Mouse (Mus musculus) liver, adult 2 months (tissue): ENCODE data around the gene Hspb3. TPM values are rescaled to one million over a fixed set of nuclear protein-coding genes. Genes with fewer than 3 reads are reported as not detected.

Source experiments
- DNase-seq: peaks from one replicate; pipeline ENCODE4 v3.0.0-alpha.2; 2011; ENCODE audit warnings: low read depth, low spot score; ENCODE audit errors: extremely low read depth
- H3K27ac ChIP-seq: fragments of 200-500 bp; replicated peaks from 2 replicates; pipeline ENCODE4 v1.5.1; 2012; ENCODE audit warnings: low read depth, mild to moderate bottlenecking, control low read depth, inconsistent platforms, low read length; ENCODE audit not compliant: insufficient read depth
- H3K27me3 ChIP-seq: fragments of 200-500 bp; 2 replicates; pipeline ENCODE4 v1.6.1; 2012; ENCODE audit warnings: mild to moderate bottlenecking, moderate library complexity, low read length, inconsistent platforms; ENCODE audit not compliant: control insufficient read depth, insufficient read depth
- H3K36me3 ChIP-seq: fragments of 200-500 bp; 2 replicates; pipeline ENCODE4 v1.6.1; 2012; ENCODE audit warnings: low read length, inconsistent platforms; ENCODE audit not compliant: control insufficient read depth, insufficient read depth
- H3K4me1 ChIP-seq: fragments of 200-500 bp; 2 replicates; pipeline ENCODE4 v1.6.1; 2011; ENCODE audit warnings: low read length; ENCODE audit not compliant: control insufficient read depth, insufficient read depth
- H3K4me3 ChIP-seq: fragments of 200-500 bp; 2 replicates; pipeline ENCODE4 v1.5.1; 2011; ENCODE audit warnings: low read depth, mild to moderate bottlenecking, control low read depth, low read length, moderate library complexity; ENCODE audit not compliant: insufficient read depth
- H3K79me2 ChIP-seq: fragments of 200-500 bp; 2 replicates; pipeline ENCODE4 v1.6.1; 2012; ENCODE audit warnings: inconsistent platforms, mild to moderate bottlenecking, low read length, moderate library complexity; ENCODE audit not compliant: control insufficient read depth, insufficient read depth
- H3K9ac ChIP-seq: fragments of 200-500 bp; 2 replicates; pipeline ENCODE4 v1.6.1; 2012; ENCODE audit warnings: low read depth, mild to moderate bottlenecking, control low read depth, inconsistent platforms, low read length
- CTCF ChIP-seq: fragments of 200-500 bp; IDR thresholded peaks from 2 replicates; pipeline ENCODE4 v1.5.1; 2011; ENCODE audit warnings: low read depth, low read length, control low read depth
- POLR2A ChIP-seq: fragments of 200-500 bp; IDR thresholded peaks from 2 replicates; pipeline ENCODE4 v1.6.1; 2011; ENCODE audit warnings: low read length, control low read depth; ENCODE audit not compliant: insufficient read depth; ENCODE audit errors: extremely low read depth
- WGBS: fragments of 180-500 bp; shearing (Covaris S2); methylation state at CpG from one replicate; pipeline ENCODE4 v1.1.7; 2018; 5-methylcytosine and 5-hydroxymethylcytosine counted together
- polyA plus RNA-seq: library from polyadenylated mRNA; depleted of rRNA; stranded (reverse); fragments of >200 nt; gene quantifications from 2 replicates; pipeline ENCODE4 v1.2.3, GENCODE M21; 2012
- total RNA-seq: library from RNA; depleted of rRNA; stranded (reverse); fragments of >200 nt; gene quantifications from 2 replicates; pipeline ENCODE4 v1.2.3, GENCODE M21; 2014

Hspb3 gene
- total and polyA plus RNA-seq, 2 experiments = not detected

- Histone ChIP-seq H3K4me1 (no peaks in the 10 kb centered on the region), H3K36me3 (no peaks in the 10 kb centered on the region), H3K4me3 (no peak overlapping the region), H3K9ac (no peak overlapping the region), H3K27me3 (no peaks in the 10 kb centered on the region), H3K27ac (no peak overlapping the region), H3K79me2 (no peaks in the 10 kb centered on the region)
- WGBS = 89% methylated on average over 7 of the region's 7 CpGs
- TF ChIP-seq CTCF (no peak), POLR2A (no peak)
- DNase-seq = no peak
Measured at GRCm38 (mm10) chr13:113680646-113681045, 17.2 kb upstream of the Hspb3 start.

GRCm38 (mm10) chr13:113669459-113670077 lies 6.1 kb upstream of the Hspb3 start:
- Histone ChIP-seq H3K9ac (no peak overlapping the region), H3K4me1 (no peaks in the 10 kb centered on the region), H3K79me2 (no peaks in the 10 kb centered on the region), H3K27ac (no peak overlapping the region), H3K4me3 (no peak overlapping the region), H3K36me3 (no peaks in the 10 kb centered on the region), H3K27me3 (no peaks in the 10 kb centered on the region)
- WGBS = 40% methylated on average over 10 of the region's 10 CpGs
- DNase-seq = peak; percentile 29
- TF ChIP-seq POLR2A = no peak
- TF ChIP-seq CTCF = peak; percentile 37; the same call in 1 of the 2 replicates

GRCm38 (mm10) chr13:113663883-113664282 lies 407 bp upstream of the Hspb3 start:
- Histone ChIP-seq H3K9ac (no peak overlapping the region), H3K4me3 (no peak overlapping the region), H3K4me1 (no peaks in the 10 kb centered on the region), H3K36me3 (no peaks in the 10 kb centered on the region), H3K27me3 (no peaks in the 10 kb centered on the region), H3K79me2 (no peaks in the 10 kb centered on the region), H3K27ac (no peak overlapping the region)
- WGBS = 81% methylated on average over 7 of the region's 7 CpGs
- TF ChIP-seq POLR2A = no peak
- TF ChIP-seq CTCF = no peak
- no peak for DNase-seq

- no peak for DNase-seq
- Histone ChIP-seq H3K27me3 (no peaks in the 10 kb centered on the region), H3K9ac (no peak overlapping the region), H3K79me2 (no peaks in the 10 kb centered on the region), H3K4me1 (no peaks in the 10 kb centered on the region), H3K36me3 (no peaks in the 10 kb centered on the region), H3K27ac (no peak overlapping the region), H3K4me3 (no peak overlapping the region)
- 81% methylated on average over 7 of the region's 7 CpGs for WGBS
- TF ChIP-seq CTCF (no peak), POLR2A (no peak)
Measured at GRCm38 (mm10) chr13:113661826-113662271, 1.6 kb downstream of the Hspb3 start.

DNA sequence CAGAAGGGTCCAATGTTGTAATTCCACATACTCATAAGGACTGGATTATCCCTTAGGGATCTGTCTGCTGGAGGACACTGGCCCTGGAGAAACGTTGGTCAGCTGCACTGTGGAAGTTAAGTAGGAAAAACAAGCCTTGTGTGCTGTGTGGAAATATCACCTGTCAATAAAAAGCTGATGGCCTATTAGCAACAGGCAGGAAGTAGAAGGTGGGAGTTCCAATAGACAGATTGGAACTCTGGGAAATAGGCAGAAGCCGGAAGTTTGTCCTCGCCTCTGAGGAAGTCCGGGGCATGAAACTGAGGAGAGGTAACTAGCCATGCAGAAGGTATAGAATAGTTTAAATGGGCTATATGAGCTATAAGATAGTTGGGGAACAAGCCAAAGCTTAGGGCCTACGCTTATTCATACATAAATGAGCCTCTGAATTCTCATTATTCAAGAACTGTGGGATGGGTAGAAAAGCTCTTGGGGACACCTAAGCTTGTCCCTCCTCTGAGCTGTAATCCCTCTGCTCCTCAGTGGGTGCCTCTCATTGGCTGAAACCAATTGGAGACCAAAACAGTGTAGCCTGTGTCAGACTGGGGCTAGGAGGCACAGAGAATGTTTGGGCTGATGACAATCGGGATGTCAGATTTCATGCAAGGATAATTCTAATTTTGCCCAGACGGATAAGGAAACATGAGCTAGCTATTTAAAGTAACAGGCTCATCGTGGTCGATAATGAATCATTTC lies 2.7 kb downstream of the Hspb3 start:
- Histone ChIP-seq H3K27ac (no peak overlapping the region), H3K27me3 (no peaks in the 10 kb centered on the region), H3K9ac (no peak overlapping the region), H3K79me2 (no peaks in the 10 kb centered on the region), H3K36me3 (no peaks in the 10 kb centered on the region), H3K4me3 (no peak overlapping the region), H3K4me1 (no peaks in the 10 kb centered on the region)
- 89% methylated on average over 9 of the region's 9 CpGs for WGBS
- no peak for DNase-seq
- TF ChIP-seq CTCF = no peak
- no peak for TF ChIP-seq POLR2A

DNA sequence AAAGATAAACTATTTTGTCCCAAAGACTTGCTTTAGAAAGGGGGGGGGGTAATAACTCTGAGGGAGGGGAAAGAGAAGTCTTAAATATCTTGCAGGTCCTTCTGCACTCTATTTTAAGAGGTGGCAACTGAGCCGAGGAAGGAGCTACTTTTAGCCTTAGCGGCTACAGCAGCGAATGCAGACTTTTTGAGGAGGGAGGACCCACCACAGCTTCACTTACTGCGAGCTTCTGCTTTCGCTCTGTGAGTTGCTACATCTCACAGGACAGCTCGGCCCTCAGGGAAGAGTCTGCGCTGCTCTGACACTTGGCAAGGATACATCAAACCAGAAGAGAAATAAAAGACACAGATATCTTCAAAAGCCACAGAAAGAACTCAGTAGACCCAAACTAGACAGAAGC lies 6.3 kb downstream of the Hspb3 start:
- no peak for DNase-seq
- Histone ChIP-seq H3K4me3 (no peak overlapping the region), H3K79me2 (no peaks in the 10 kb centered on the region), H3K4me1 (no peaks in the 10 kb centered on the region), H3K9ac (no peak overlapping the region), H3K36me3 (no peaks in the 10 kb centered on the region), H3K27ac (no peak overlapping the region), H3K27me3 (no peaks in the 10 kb centered on the region)
- TF ChIP-seq POLR2A = no peak
- no peak for TF ChIP-seq CTCF
- WGBS = 85% methylated on average over 7 of the region's 7 CpGs
